Mouse (Mus musculus) R1 (cell line): ENCODE measurements around the gene Prss42.

Experiments used
- DNase-seq: peaks from one replicate; pipeline ENCODE4 v3.0.0-alpha.2; 2018; ENCODE audit warnings: low read depth, low spot score

Prss42 gene

GRCm38 (mm10) chr9:110797866-110798265 lies at the start of gene Prss42:
Gene Prss42, plus strand, starts transcription at chr9:110798166.
- peak; percentile 25 for DNase-seq

- no peak for DNase-seq
These were observed 49.5 kb upstream of the Prss42 start for GRCm38 (mm10) chr9:110748451-110748850.

- DNase-seq = no peak
These were observed 47.4 kb upstream of the Prss42 start for GRCm38 (mm10) chr9:110750404-110751187.

- no peak for DNase-seq
These were observed 46.6 kb upstream of the Prss42 start for GRCm38 (mm10) chr9:110751412-110751811.

- DNase-seq = no peak
These were observed 45.0 kb upstream of the Prss42 start for GRCm38 (mm10) chr9:110752917-110753435.

- DNase-seq = no peak
These were observed 44.2 kb upstream of the Prss42 start for GRCm38 (mm10) chr9:110753773-110754172.

- DNase-seq = no peak
These were observed 40.1 kb upstream of the Prss42 start for GRCm38 (mm10) chr9:110757816-110758215.

GRCm38 (mm10) chr9:110758605-110759004 lies 39.4 kb upstream of the Prss42 start:
- no peak for DNase-seq

GRCm38 (mm10) chr9:110759265-110759664 lies 38.7 kb upstream of the Prss42 start:
- no peak for DNase-seq

- no peak for DNase-seq
These were observed 37.1 kb upstream of the Prss42 start for GRCm38 (mm10) chr9:110760886-110761285.

- DNase-seq = no peak
These were observed 35.2 kb upstream of the Prss42 start for GRCm38 (mm10) chr9:110762763-110763162.

- no peak for DNase-seq
These were observed 34.6 kb upstream of the Prss42 start for GRCm38 (mm10) chr9:110763405-110763804.

GRCm38 (mm10) chr9:110772336-110772735 lies 25.6 kb upstream of the Prss42 start:
- DNase-seq = no peak

- DNase-seq = no peak
These were observed 23.3 kb upstream of the Prss42 start for GRCm38 (mm10) chr9:110774403-110775268.

GRCm38 (mm10) chr9:110775269-110776022 lies 22.5 kb upstream of the Prss42 start:
- no peak for DNase-seq

- DNase-seq = no peak
These were observed 19.9 kb upstream of the Prss42 start for GRCm38 (mm10) chr9:110778100-110778499.

GRCm38 (mm10) chr9:110778559-110778958 lies 19.4 kb upstream of the Prss42 start:
- DNase-seq = no peak

- DNase-seq = no peak
These were observed 18.6 kb upstream of the Prss42 start for GRCm38 (mm10) chr9:110779242-110779913.

- peak; percentile 84 for DNase-seq
These were observed 16.7 kb upstream of the Prss42 start for GRCm38 (mm10) chr9:110781256-110781721.

- DNase-seq = peak; percentile 52
These were observed 16.2 kb upstream of the Prss42 start for GRCm38 (mm10) chr9:110781731-110782130.

- DNase-seq = no peak
These were observed 14.4 kb upstream of the Prss42 start for GRCm38 (mm10) chr9:110783611-110784010.
